Mouse (Mus musculus) liver, adult 2 months (tissue): ENCODE results near the gene Nipbl. TPM values are rescaled to one million over a fixed set of nuclear protein-coding genes. Genes with fewer than 3 reads are reported as not detected.
"Not testable (repeated sequence)": the region's sequence is repeated elsewhere in the genome, so short reads cannot be mapped to it uniquely, and the experiment has no call there.

Experiments
- DNase-seq: peaks from one replicate; pipeline ENCODE4 v3.0.0-alpha.2; 2011; ENCODE audit warnings: low read depth, low spot score; ENCODE audit errors: extremely low read depth
- H3K27ac ChIP-seq: fragments of 200-500 bp; replicated peaks from 2 replicates; pipeline ENCODE4 v1.5.1; 2012; ENCODE audit warnings: low read depth, mild to moderate bottlenecking, control low read depth, inconsistent platforms, low read length; ENCODE audit not compliant: insufficient read depth
- H3K27me3 ChIP-seq: fragments of 200-500 bp; 2 replicates; pipeline ENCODE4 v1.6.1; 2012; ENCODE audit warnings: mild to moderate bottlenecking, moderate library complexity, low read length, inconsistent platforms; ENCODE audit not compliant: control insufficient read depth, insufficient read depth
- H3K36me3 ChIP-seq: fragments of 200-500 bp; 2 replicates; pipeline ENCODE4 v1.6.1; 2012; ENCODE audit warnings: low read length, inconsistent platforms; ENCODE audit not compliant: control insufficient read depth, insufficient read depth
- H3K4me1 ChIP-seq: fragments of 200-500 bp; 2 replicates; pipeline ENCODE4 v1.6.1; 2011; ENCODE audit warnings: low read length; ENCODE audit not compliant: control insufficient read depth, insufficient read depth
- H3K4me3 ChIP-seq: fragments of 200-500 bp; 2 replicates; pipeline ENCODE4 v1.5.1; 2011; ENCODE audit warnings: low read depth, mild to moderate bottlenecking, control low read depth, low read length, moderate library complexity; ENCODE audit not compliant: insufficient read depth
- H3K79me2 ChIP-seq: fragments of 200-500 bp; 2 replicates; pipeline ENCODE4 v1.6.1; 2012; ENCODE audit warnings: inconsistent platforms, mild to moderate bottlenecking, low read length, moderate library complexity; ENCODE audit not compliant: control insufficient read depth, insufficient read depth
- H3K9ac ChIP-seq: fragments of 200-500 bp; 2 replicates; pipeline ENCODE4 v1.6.1; 2012; ENCODE audit warnings: low read depth, mild to moderate bottlenecking, control low read depth, inconsistent platforms, low read length
- CTCF ChIP-seq: fragments of 200-500 bp; IDR thresholded peaks from 2 replicates; pipeline ENCODE4 v1.5.1; 2011; ENCODE audit warnings: low read depth, low read length, control low read depth
- POLR2A ChIP-seq: fragments of 200-500 bp; IDR thresholded peaks from 2 replicates; pipeline ENCODE4 v1.6.1; 2011; ENCODE audit warnings: low read length, control low read depth; ENCODE audit not compliant: insufficient read depth; ENCODE audit errors: extremely low read depth
- WGBS: fragments of 180-500 bp; shearing (Covaris S2); methylation state at CpG from one replicate; pipeline ENCODE4 v1.1.7; 2018; 5-methylcytosine and 5-hydroxymethylcytosine counted together
- polyA plus RNA-seq: library from polyadenylated mRNA; depleted of rRNA; stranded (reverse); fragments of >200 nt; gene quantifications from 2 replicates; pipeline ENCODE4 v1.2.3, GENCODE M21; 2012
- total RNA-seq: library from RNA; depleted of rRNA; stranded (reverse); fragments of >200 nt; gene quantifications from 2 replicates; pipeline ENCODE4 v1.2.3, GENCODE M21; 2014

Gene Nipbl
- total and polyA plus RNA-seq, 2 experiments = 1.9 to 17.5 TPM

- WGBS = 69% methylated on average over 2 of the region's 2 CpGs
- Histone ChIP-seq H3K79me2 (no peaks in the 10 kb centered on the region), H3K4me1 (no peaks in the 10 kb centered on the region), H3K27me3 (no peaks in the 10 kb centered on the region), H3K9ac (no peak overlapping the region), H3K4me3 (no peak overlapping the region), H3K36me3 (no peaks in the 10 kb centered on the region), H3K27ac (no peak overlapping the region)
- TF ChIP-seq CTCF (no peak), POLR2A (no peak)
- DNase-seq = no peak
Observed at GRCm38 (mm10) chr15:8460871-8461270, 16.6 kb upstream of the Nipbl start.

GRCm38 (mm10) chr15:8459979-8460378 lies 15.7 kb upstream of the Nipbl start:
- Histone ChIP-seq H3K27me3 (no peaks in the 10 kb centered on the region), H3K36me3 (no peaks in the 10 kb centered on the region), H3K4me1 (no peaks in the 10 kb centered on the region), H3K79me2 (no peaks in the 10 kb centered on the region), H3K4me3 (no peak overlapping the region), H3K27ac (no peak overlapping the region), H3K9ac (no peak overlapping the region)
- TF ChIP-seq POLR2A = no peak
- TF ChIP-seq CTCF = no peak
- 94% methylated on average over 2 of the region's 2 CpGs for WGBS
- DNase-seq = no peak

GRCm38 (mm10) chr15:8456223-8456622 lies 12.0 kb upstream of the Nipbl start:
- 69% methylated on average over 2 of the region's 2 CpGs for WGBS
- not testable (repeated sequence) for H3K36me3 ChIP-seq, H3K9ac ChIP-seq, DNase-seq, H3K4me1 ChIP-seq, H3K4me3 ChIP-seq, H3K27ac ChIP-seq, H3K79me2 ChIP-seq, H3K27me3 ChIP-seq

- H3K27ac ChIP-seq = no peak overlapping the region
- DNase-seq = no peak
- no peak overlapping the region for H3K9ac ChIP-seq
- H3K4me1 ChIP-seq = no peaks in the 10 kb centered on the region; the same call in 1 of the 2 replicates
- H3K36me3 ChIP-seq = no peaks in the 10 kb centered on the region
- no peak for TF ChIP-seq POLR2A
- no peak for TF ChIP-seq CTCF
- H3K27me3 ChIP-seq = no peaks in the 10 kb centered on the region
- no peak overlapping the region for H3K4me3 ChIP-seq
- no peaks in the 10 kb centered on the region for H3K79me2 ChIP-seq
- WGBS = 90% methylated on average over 2 of the region's 2 CpGs
Observed at GRCm38 (mm10) chr15:8455486-8455885, 11.2 kb upstream of the Nipbl start.

GRCm38 (mm10) chr15:8451071-8451470 lies 6.8 kb upstream of the Nipbl start:
- Histone ChIP-seq H3K4me1 (no peaks in the 10 kb centered on the region; the same call in 1 of the 2 replicates), H3K27ac (no peak overlapping the region), H3K4me3 (no peak overlapping the region), H3K79me2 (peaks cover 3% of the 10 kb centered on the region; the same call in 1 of the 2 replicates), H3K9ac (no peak overlapping the region), H3K27me3 (no peaks in the 10 kb centered on the region), H3K36me3 (no peaks in the 10 kb centered on the region)
- DNase-seq = peak; percentile 70
- 41% methylated on average over 3 of the region's 3 CpGs for WGBS
- TF ChIP-seq POLR2A (no peak), CTCF (peak; percentile 32; the same call in 1 of the 2 replicates)

GRCm38 (mm10) chr15:8447193-8447767 lies 3.0 kb upstream of the Nipbl start:
- Histone ChIP-seq H3K4me1 (peaks cover 4% of the 10 kb centered on the region; the same call in 1 of the 2 replicates), H3K9ac (no peak overlapping the region), H3K36me3 (no peaks in the 10 kb centered on the region), H3K27me3 (no peaks in the 10 kb centered on the region), H3K4me3 (no peak overlapping the region), H3K27ac (no peak overlapping the region), H3K79me2 (peaks cover 3% of the 10 kb centered on the region; the same call in 1 of the 2 replicates)
- no peak for DNase-seq
- no peak for TF ChIP-seq CTCF
- TF ChIP-seq POLR2A = no peak
- 67% methylated on average over 8 of the region's 8 CpGs for WGBS
